Mouse (Mus musculus): ENCODE measurements around the gene Ehd2. TPM values are rescaled to one million over a fixed set of nuclear protein-coding genes. Genes with fewer than 3 reads are reported as not detected.

Gene Ehd2
- polyA plus RNA-seq, 1 experiment from 2014 or later = 67.1 TPM

DNA sequence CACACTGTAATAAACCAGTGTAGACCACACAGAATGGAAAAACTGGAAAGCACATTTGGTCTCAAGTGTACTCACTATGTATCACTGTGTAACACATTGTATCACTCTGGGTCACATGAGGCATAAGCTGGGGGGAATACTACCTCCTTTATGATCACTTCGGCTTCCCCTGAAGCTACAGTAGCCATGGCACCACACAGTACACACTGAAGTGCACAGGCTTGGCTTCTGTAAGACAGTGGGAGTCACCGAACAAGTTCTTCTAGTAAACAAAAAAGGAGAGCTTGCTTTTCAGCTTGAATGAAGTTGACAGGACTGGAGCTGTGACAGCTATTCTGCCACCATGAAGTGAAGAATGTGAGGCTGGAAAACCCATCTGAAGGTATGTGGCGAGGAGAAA, 37.7 kb upstream of the Ehd2 start:
- peak overlapping the region; percentile 41; the same call in 1 of the 2 replicates for H3K27ac ChIP-seq (replicated peaks; ENCODE audit: low read depth, low read length)
- DNase-seq (ENCODE audit: low spot score) (peak; percentile 78), ATAC-seq (ENCODE audit: low read depth) (peak; percentile 78)
- no peaks in the 10 kb centered on the region for H3K36me3 ChIP-seq (ENCODE audit: control insufficient read depth, insufficient read depth, low read length)
- no peaks in the 10 kb centered on the region for H3K27me3 ChIP-seq (replicated peaks; ENCODE audit: control insufficient read depth, insufficient read depth, low read length)
- WGBS = 83% methylated on average over 3 of the region's 3 CpGs
- H3K9me3 ChIP-seq (ENCODE audit: control insufficient read depth, low read length) = no peaks in the 10 kb centered on the region
- H3K4me1 ChIP-seq (ENCODE audit: control insufficient read depth, insufficient read depth, low read length) = peaks cover 4% of the 10 kb centered on the region; the same call in 1 of the 2 replicates
- no peak overlapping the region for H3K4me3 ChIP-seq (ENCODE audit: low read depth, low read length)
- H3K4me2 ChIP-seq (ENCODE audit: low read depth, low read length) = no peak overlapping the region
- H3K9ac ChIP-seq (ENCODE audit: low read depth, low read length) = no peak overlapping the region

DNA sequence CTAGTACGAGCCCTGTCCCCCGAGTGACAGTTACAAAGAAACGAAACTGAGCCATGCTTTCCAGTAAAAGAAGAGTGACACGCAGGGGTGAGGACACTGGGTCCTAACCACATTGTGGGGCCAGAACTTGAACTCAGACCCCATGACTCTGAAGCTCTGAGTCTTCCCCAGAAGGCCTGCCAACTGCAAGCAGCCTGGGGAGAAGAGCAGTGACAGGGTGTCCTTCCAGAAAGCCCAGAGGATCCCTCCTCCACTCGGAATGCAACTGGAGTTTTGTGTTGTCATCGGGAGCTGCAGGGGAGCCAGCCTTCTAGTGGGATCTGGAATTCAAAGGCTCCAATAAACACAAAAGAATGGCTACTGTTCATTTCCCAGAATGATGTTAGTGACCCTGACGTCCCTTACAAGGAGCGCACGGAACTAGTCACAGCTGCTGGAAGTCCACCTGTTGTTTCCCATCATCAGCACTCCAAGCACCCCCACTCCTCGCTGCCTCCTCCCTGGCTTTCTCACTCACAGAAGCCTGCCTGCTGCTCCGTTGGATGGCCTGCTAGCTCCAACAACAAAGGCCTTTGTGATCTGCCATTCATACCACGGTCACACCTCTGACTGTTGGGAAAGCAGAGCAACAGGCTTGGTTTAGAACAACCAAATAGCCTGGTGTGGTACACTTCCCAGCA, 37.0 kb upstream of the Ehd2 start:
- peak; percentile 74 for DNase-seq (ENCODE audit: low spot score)
- Histone ChIP-seq H3K27me3 (replicated peaks; ENCODE audit: control insufficient read depth, insufficient read depth, low read length) (no peaks in the 10 kb centered on the region), H3K4me3 (ENCODE audit: low read depth, low read length) (no peak overlapping the region), H3K9me3 (ENCODE audit: control insufficient read depth, low read length) (no peaks in the 10 kb centered on the region), H3K27ac (replicated peaks; ENCODE audit: low read depth, low read length) (peak overlapping the region; percentile 70), H3K4me2 (ENCODE audit: low read depth, low read length) (no peak overlapping the region), H3K36me3 (ENCODE audit: control insufficient read depth, insufficient read depth, low read length) (peaks cover under 1% of the 10 kb centered on the region; the same call in 1 of the 2 replicates), H3K9ac (ENCODE audit: low read depth, low read length) (no peak overlapping the region), H3K4me1 (ENCODE audit: control insufficient read depth, insufficient read depth, low read length) (peaks cover 4% of the 10 kb centered on the region; the same call in 1 of the 2 replicates)
- 61% methylated on average over 12 of the region's 12 CpGs for WGBS
- peak; percentile 75 for ATAC-seq (ENCODE audit: low read depth)

DNA sequence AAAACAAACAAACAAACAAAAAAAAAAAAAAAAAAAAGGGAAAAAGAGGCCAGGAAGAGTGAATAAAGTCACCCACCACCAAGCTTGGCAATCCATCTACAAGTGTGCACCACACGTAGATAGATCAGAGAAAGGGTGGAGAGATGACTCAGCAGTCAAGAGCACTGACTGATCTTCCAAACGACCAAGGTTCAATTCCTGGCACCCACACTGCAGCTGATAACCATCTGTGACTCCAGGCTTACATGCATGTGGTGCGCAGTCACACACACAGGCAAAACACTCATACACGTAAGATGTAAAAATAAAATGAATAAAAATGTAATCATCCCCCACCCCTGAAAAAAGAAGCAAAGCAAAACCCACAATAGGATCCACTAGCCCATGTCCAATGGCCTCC, 35.7 kb upstream of the Ehd2 start:
- no peak overlapping the region for H3K27ac ChIP-seq (replicated peaks; ENCODE audit: low read depth, low read length)
- ATAC-seq (ENCODE audit: low read depth) (no peak), DNase-seq (ENCODE audit: low spot score) (no peak)
- H3K27me3 ChIP-seq (replicated peaks; ENCODE audit: control insufficient read depth, insufficient read depth, low read length) = no peaks in the 10 kb centered on the region
- H3K4me1 ChIP-seq (ENCODE audit: control insufficient read depth, insufficient read depth, low read length) = peaks cover 4% of the 10 kb centered on the region; the same call in 1 of the 2 replicates
- H3K9ac ChIP-seq (ENCODE audit: low read depth, low read length) = no peak overlapping the region
- H3K4me2 ChIP-seq (ENCODE audit: low read depth, low read length) = no peak overlapping the region
- H3K4me3 ChIP-seq (ENCODE audit: low read depth, low read length) = no peak overlapping the region
- no peaks in the 10 kb centered on the region for H3K9me3 ChIP-seq (ENCODE audit: control insufficient read depth, low read length)
- peaks cover 8% of the 10 kb centered on the region for H3K36me3 ChIP-seq (ENCODE audit: control insufficient read depth, insufficient read depth, low read length)
- 80% methylated on average over 4 of the region's 4 CpGs for WGBS

DNA sequence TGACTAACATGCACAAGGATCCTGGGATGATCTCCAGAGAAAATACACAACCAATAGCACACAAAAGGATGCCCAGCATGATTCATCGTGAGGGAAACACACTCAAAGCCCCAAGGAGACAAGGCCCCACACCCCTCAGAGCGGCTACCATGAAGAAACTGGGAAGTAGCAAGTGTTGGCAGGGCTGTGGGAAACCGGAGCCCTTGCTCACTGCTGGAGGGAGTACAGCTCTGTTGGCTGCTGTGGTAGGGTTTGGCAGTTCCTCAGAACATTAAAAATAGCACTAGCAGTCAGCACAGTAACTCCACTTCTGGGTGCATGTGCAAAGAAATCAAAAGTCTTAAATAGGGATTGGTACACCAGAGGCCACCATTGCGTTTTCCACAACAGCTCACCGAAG, 34.8 kb upstream of the Ehd2 start:
- DNase-seq (ENCODE audit: low spot score) = peak; percentile 79
- Histone ChIP-seq H3K9ac (ENCODE audit: low read depth, low read length) (no peak overlapping the region), H3K4me3 (ENCODE audit: low read depth, low read length) (no peak overlapping the region), H3K27me3 (replicated peaks; ENCODE audit: control insufficient read depth, insufficient read depth, low read length) (no peaks in the 10 kb centered on the region), H3K4me1 (ENCODE audit: control insufficient read depth, insufficient read depth, low read length) (peaks cover 4% of the 10 kb centered on the region; the same call in 1 of the 2 replicates), H3K9me3 (ENCODE audit: control insufficient read depth, low read length) (no peaks in the 10 kb centered on the region), H3K36me3 (ENCODE audit: control insufficient read depth, insufficient read depth, low read length) (peaks cover 16% of the 10 kb centered on the region), H3K4me2 (ENCODE audit: low read depth, low read length) (no peak overlapping the region), H3K27ac (replicated peaks; ENCODE audit: low read depth, low read length) (peak overlapping the region; percentile 39; the same call in 1 of the 2 replicates)
- peak; percentile 28; the same call in 1 of the 2 replicates for ATAC-seq (ENCODE audit: low read depth)
- WGBS = 75% methylated on average over 5 of the region's 5 CpGs

DNA sequence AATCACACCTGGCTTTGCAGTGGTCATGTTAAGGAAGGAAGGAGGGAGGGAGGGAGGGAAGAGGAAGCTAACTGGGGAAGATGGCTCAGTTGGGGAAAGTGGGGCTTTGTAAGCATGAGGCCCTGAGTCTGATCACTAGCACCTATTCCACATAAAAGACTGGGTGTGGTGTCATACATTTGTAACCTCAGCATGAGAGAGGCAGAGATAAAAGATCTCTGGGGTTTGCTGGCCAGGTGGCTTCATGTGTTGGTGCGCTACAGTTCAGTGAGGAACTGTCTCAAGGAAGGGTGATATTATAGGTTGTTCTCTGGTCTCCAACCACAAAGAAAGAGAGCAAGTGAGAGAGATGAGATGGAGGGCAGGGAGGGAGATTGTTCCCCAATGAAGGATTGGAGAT, 34.3 kb upstream of the Ehd2 start:
- Histone ChIP-seq H3K9me3 (ENCODE audit: control insufficient read depth, low read length) (no peaks in the 10 kb centered on the region), H3K4me2 (ENCODE audit: low read depth, low read length) (no peak overlapping the region), H3K36me3 (ENCODE audit: control insufficient read depth, insufficient read depth, low read length) (peaks cover 21% of the 10 kb centered on the region), H3K4me1 (ENCODE audit: control insufficient read depth, insufficient read depth, low read length) (peaks cover 4% of the 10 kb centered on the region; the same call in 1 of the 2 replicates), H3K4me3 (ENCODE audit: low read depth, low read length) (no peak overlapping the region), H3K27me3 (replicated peaks; ENCODE audit: control insufficient read depth, insufficient read depth, low read length) (no peaks in the 10 kb centered on the region), H3K27ac (replicated peaks; ENCODE audit: low read depth, low read length) (0 out of 2 replicates have a peak overlapping the region, but pooled peaks have one; percentile 39), H3K9ac (ENCODE audit: low read depth, low read length) (no peak overlapping the region)
- WGBS = 89% methylated on average over 1 of the region's 1 CpGs
- DNase-seq (ENCODE audit: low spot score) = no peak
- ATAC-seq (ENCODE audit: low read depth) = no peak

DNA sequence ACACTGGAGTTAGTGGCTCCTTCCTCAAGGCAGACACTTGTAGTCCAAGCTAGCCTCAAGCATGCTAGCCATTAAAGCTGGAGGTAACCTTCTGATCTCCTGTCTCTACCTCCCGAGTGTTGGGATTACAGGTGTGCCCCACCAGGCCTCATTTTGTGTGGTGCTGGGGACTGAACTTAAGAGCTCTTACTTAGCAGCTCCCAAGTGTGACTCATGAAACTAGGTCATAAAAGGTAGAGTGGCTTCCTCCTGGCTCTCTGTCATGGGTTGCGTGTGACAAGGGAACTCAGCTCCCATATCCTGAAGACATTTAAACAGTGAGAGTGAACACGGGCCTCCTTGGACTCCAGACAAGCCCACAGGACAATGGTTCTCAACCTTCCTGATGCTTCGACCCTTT, 26.4 kb upstream of the Ehd2 start:
- ATAC-seq (ENCODE audit: low read depth) = no peak

DNA sequence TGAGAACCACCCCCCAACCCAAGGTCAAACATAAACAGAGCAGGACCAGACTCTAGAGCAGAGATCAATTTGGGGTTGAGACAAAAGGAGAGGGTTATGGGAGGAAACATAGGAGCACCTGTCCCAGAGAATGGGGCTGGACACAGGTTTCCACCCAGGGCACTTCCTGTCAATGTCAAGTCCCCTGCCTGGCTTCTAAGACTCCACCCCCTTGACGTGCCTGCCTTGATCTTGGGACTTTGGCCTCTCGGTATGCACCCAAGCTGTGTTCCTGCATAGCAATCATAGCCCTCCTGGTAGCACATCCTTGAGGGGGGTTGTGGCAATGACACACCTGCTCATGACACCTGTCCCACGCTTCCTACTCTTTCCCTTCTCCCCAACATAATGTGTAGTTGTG, 25.8 kb upstream of the Ehd2 start:
- Histone ChIP-seq H3K36me3 (ENCODE audit: control insufficient read depth, insufficient read depth, low read length) (peaks cover 84% of the 10 kb centered on the region), H3K4me1 (ENCODE audit: control insufficient read depth, insufficient read depth, low read length) (no peaks in the 10 kb centered on the region), H3K4me2 (ENCODE audit: low read depth, low read length) (no peak overlapping the region), H3K27me3 (replicated peaks; ENCODE audit: control insufficient read depth, insufficient read depth, low read length) (no peaks in the 10 kb centered on the region), H3K4me3 (ENCODE audit: low read depth, low read length) (no peak overlapping the region), H3K27ac (replicated peaks; ENCODE audit: low read depth, low read length) (no peak overlapping the region), H3K9me3 (ENCODE audit: control insufficient read depth, low read length) (no peaks in the 10 kb centered on the region), H3K9ac (ENCODE audit: low read depth, low read length) (no peak overlapping the region)
- ATAC-seq (ENCODE audit: low read depth) = no peak
- WGBS = 92% methylated on average over 3 of the region's 3 CpGs
- DNase-seq (ENCODE audit: low spot score) = no peak

More for the DNA sequence above, 26.4 kb upstream of the Ehd2 start:
- H3K9ac ChIP-seq (ENCODE audit: low read depth, low read length) = no peak overlapping the region
- no peak overlapping the region for H3K4me2 ChIP-seq (ENCODE audit: low read depth, low read length)
- 91% methylated on average over 4 of the region's 4 CpGs for WGBS
- no peak overlapping the region for H3K27ac ChIP-seq (replicated peaks; ENCODE audit: low read depth, low read length)
- H3K4me1 ChIP-seq (ENCODE audit: control insufficient read depth, insufficient read depth, low read length) = no peaks in the 10 kb centered on the region
- H3K9me3 ChIP-seq (ENCODE audit: control insufficient read depth, low read length) = no peaks in the 10 kb centered on the region
- H3K4me3 ChIP-seq (ENCODE audit: low read depth, low read length) = no peak overlapping the region
- H3K27me3 ChIP-seq (replicated peaks; ENCODE audit: control insufficient read depth, insufficient read depth, low read length) = no peaks in the 10 kb centered on the region
- H3K36me3 ChIP-seq (ENCODE audit: control insufficient read depth, insufficient read depth, low read length) = peaks cover 80% of the 10 kb centered on the region
- no peak for DNase-seq (ENCODE audit: low spot score)

DNA sequence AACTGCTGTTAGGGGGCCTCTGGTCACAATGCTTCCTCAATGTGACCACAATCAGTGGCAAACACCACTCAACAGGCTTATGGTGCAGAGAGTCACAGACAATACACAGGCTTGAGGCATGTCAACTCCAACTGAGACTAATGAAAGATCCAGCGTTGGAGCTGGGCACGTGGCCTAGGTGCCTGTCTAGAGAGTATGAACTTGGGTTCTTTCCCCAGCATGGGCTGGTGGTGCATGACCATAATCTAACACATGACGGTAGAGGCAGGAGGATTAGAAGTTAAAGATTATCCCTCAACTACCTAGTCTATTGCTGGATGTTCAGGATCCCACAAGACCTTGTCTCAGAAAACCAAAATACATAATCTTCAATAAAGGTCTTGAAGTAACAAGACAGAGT, 24.4 kb upstream of the Ehd2 start:
- Histone ChIP-seq H3K36me3 (ENCODE audit: control insufficient read depth, insufficient read depth, low read length) (peaks cover 84% of the 10 kb centered on the region), H3K9ac (ENCODE audit: low read depth, low read length) (no peak overlapping the region), H3K4me1 (ENCODE audit: control insufficient read depth, insufficient read depth, low read length) (no peaks in the 10 kb centered on the region), H3K4me3 (ENCODE audit: low read depth, low read length) (no peak overlapping the region), H3K27me3 (replicated peaks; ENCODE audit: control insufficient read depth, insufficient read depth, low read length) (no peaks in the 10 kb centered on the region), H3K27ac (replicated peaks; ENCODE audit: low read depth, low read length) (no peak overlapping the region), H3K4me2 (ENCODE audit: low read depth, low read length) (no peak overlapping the region), H3K9me3 (ENCODE audit: control insufficient read depth, low read length) (no peaks in the 10 kb centered on the region)
- DNase-seq (ENCODE audit: low spot score) = no peak
- no peak for ATAC-seq (ENCODE audit: low read depth)
- WGBS = 96% methylated on average over 3 of the region's 3 CpGs
